In genomic region chr8:109750699-109751098, GRCm38 (mm10) we compare ENCODE assay signal across 8 mouse cellular contexts. TPM values are rescaled to one million over a fixed set of nuclear protein-coding genes. Genes with fewer than 3 reads are reported as not detected.
DNase-seq lines count a peak whose midpoint lies in the region; ATAC-seq lines count a peak whose summit lies in the region.
"Had no signal": no experiment of that assay in that cellular context is flagged by ENCODE, and none has a peak within 500 bp of the region (broad histone marks: within the 10 kb centered on the region; RNA-seq: fewer than 3 reads in every experiment).

No protein-coding gene starts in this region.

- WGBS in lung, embryonic 16.5 days = 59% methylated on average over 12 of the region's 12 CpGs
- 83% methylated on average over 12 of the region's 12 CpGs for WGBS in midbrain, embryonic 10.5 days

- peaks cover 4% of the 10 kb centered on the region; the same call in 1 of the 2 replicates for H3K9me3 ChIP-seq in lung, embryonic 16.5 days (ENCODE audit: control insufficient read depth, low read length)
- no peaks in the 10 kb centered on the region; the same call in 1 of the 2 replicates for H3K9me3 ChIP-seq in midbrain, embryonic 10.5 days (replicated peaks)

- no peaks in the 10 kb centered on the region for H3K36me3 ChIP-seq in lung, embryonic 16.5 days (ENCODE audit: control insufficient read depth, insufficient read depth, low read length)
- H3K36me3 ChIP-seq in midbrain, embryonic 10.5 days = no peaks in the 10 kb centered on the region

- ATAC-seq in CD4-positive, CD25-positive, alpha-beta regulatory T cell, adult 4 months = peak; percentile 100
- peak; percentile 99 for ATAC-seq in hematopoietic stem cell, adult 5-6 weeks (replicated peaks in 1 of 2; ENCODE audit: insufficient read depth in 1 of 2, low FRiP score in 2 of 2, low TSS enrichment in 1 of 2, low read depth in 1 of 2, poor library complexity in 2 of 2, severe bottlenecking in 2 of 2)
- ATAC-seq in lung, embryonic 16.5 days (ENCODE audit: low read depth) = peak; percentile 17; the same call in 1 of the 2 replicates

- H3K4me2 ChIP-seq in lung, embryonic 16.5 days (ENCODE audit: low read depth, low read length) = no peak overlapping the region

- H3K4me3 ChIP-seq in lung, embryonic 16.5 days (ENCODE audit: low read length) = no peak overlapping the region
- H3K4me3 ChIP-seq in midbrain, embryonic 10.5 days = no peak overlapping the region
- H3K4me3 ChIP-seq: heart, adult 2 months had no signal

- H3K27me3 ChIP-seq in lung, embryonic 16.5 days (ENCODE audit: control insufficient read depth, insufficient read depth, low read depth, low read length) = no peaks in the 10 kb centered on the region
- H3K27me3 ChIP-seq in midbrain, embryonic 10.5 days (ENCODE audit: low read depth, poor library complexity, severe bottlenecking) = no peaks in the 10 kb centered on the region

- H3K4me1 ChIP-seq in lung, embryonic 16.5 days (replicated peaks; ENCODE audit: control insufficient read depth, insufficient read depth, low read length) = no peaks in the 10 kb centered on the region
- H3K4me1 ChIP-seq in midbrain, embryonic 10.5 days = no peaks in the 10 kb centered on the region

- peak; percentile 95 for DNase-seq in A20 (ENCODE audit: low read depth, low spot score)
- DNase-seq in telencephalon, adult 2 months (ENCODE audit: low read depth, low spot score) = peak; percentile 42
- no peak for DNase-seq in midbrain, embryonic 10.5 days (ENCODE audit: low spot score)
- no peak for DNase-seq in layer of hippocampus, postnatal 36 days

- no peak overlapping the region for H3K27ac ChIP-seq in lung, embryonic 16.5 days (ENCODE audit: low read length)
- H3K27ac ChIP-seq in midbrain, embryonic 10.5 days (replicated peaks) = no peak overlapping the region
- H3K27ac ChIP-seq: heart, adult 2 months had no signal

- H3K9ac ChIP-seq in lung, embryonic 16.5 days (ENCODE audit: low read length) = no peak overlapping the region

RNA-seq across cellular contexts. Expression of gene Atxn1l, which starts 13.2 kb away (rescaled TPM):
- polyA plus RNA-seq in CD4-positive, CD25-positive, alpha-beta regulatory T cell, adult 4 months (2017; shearing (Covaris generic)) = 1 to 10 TPM; 2.3 to 3.8 TPM
- 13.3 and 14.1 TPM in 2 replicates for total RNA-seq in hematopoietic stem cell, adult 5-6 weeks (2017)
- 7.6 and 7.7 TPM in 2 replicates for polyA plus RNA-seq in lung, embryonic 16.5 days (2015; fragmentation: Nextera tagmentation; extraction: Ambion mirVana)
- polyA plus RNA-seq in midbrain, embryonic 10.5 days (2016; fragmentation: Nextera tagmentation; extraction: Ambion mirVana) = 6.3 and 8.1 TPM in 2 replicates
- 10 to 100 TPM; 37.4 to 40.3 TPM for total RNA-seq in layer of hippocampus, postnatal 36 days (2021)

RNA-seq across cellular contexts. Expression of gene Ap1g1, which starts 27.7 kb away (rescaled TPM):
- polyA plus RNA-seq in CD4-positive, CD25-positive, alpha-beta regulatory T cell, adult 4 months (2017; shearing (Covaris generic)) = 10 to 100 TPM; 32.7 to 34.3 TPM
- 62.0 TPM in 2 replicates for total RNA-seq in hematopoietic stem cell, adult 5-6 weeks (2017)
- 41.8 and 46.6 TPM in 2 replicates for polyA plus RNA-seq in lung, embryonic 16.5 days (2015; fragmentation: Nextera tagmentation; extraction: Ambion mirVana)
- polyA plus RNA-seq in midbrain, embryonic 10.5 days (2016; fragmentation: Nextera tagmentation; extraction: Ambion mirVana) = 47.1 and 50.6 TPM in 2 replicates
- 10 to 100 TPM; 80.1 to 94.6 TPM for total RNA-seq in layer of hippocampus, postnatal 36 days (2021)

RNA-seq across cellular contexts. Expression of gene Zfp821, which starts 45.4 kb away (rescaled TPM):
- polyA plus RNA-seq in CD4-positive, CD25-positive, alpha-beta regulatory T cell, adult 4 months (2017; shearing (Covaris generic)) = 1 to 10 TPM; 3.6 to 7.9 TPM
- 7.6 and 8.9 TPM in 2 replicates for total RNA-seq in hematopoietic stem cell, adult 5-6 weeks (2017)
- 20.1 and 22.4 TPM in 2 replicates for polyA plus RNA-seq in lung, embryonic 16.5 days (2015; fragmentation: Nextera tagmentation; extraction: Ambion mirVana)
- polyA plus RNA-seq in midbrain, embryonic 10.5 days (2016; fragmentation: Nextera tagmentation; extraction: Ambion mirVana) = 37.7 and 42.8 TPM in 2 replicates
- total RNA-seq in layer of hippocampus, postnatal 36 days (2021) = 10 to 100 TPM; 44.6 to 46.8 TPM

RNA-seq across cellular contexts. Expression of gene Ist1, which starts 57.6 kb away (rescaled TPM):
- 100 to 1,000 TPM; 139 to 163 TPM for polyA plus RNA-seq in CD4-positive, CD25-positive, alpha-beta regulatory T cell, adult 4 months (2017; shearing (Covaris generic))
- total RNA-seq in hematopoietic stem cell, adult 5-6 weeks (2017) = 87.7 and 109 TPM in 2 replicates
- polyA plus RNA-seq in lung, embryonic 16.5 days (2015; fragmentation: Nextera tagmentation; extraction: Ambion mirVana) = 144 and 145 TPM in 2 replicates
- 143 and 156 TPM in 2 replicates for polyA plus RNA-seq in midbrain, embryonic 10.5 days (2016; fragmentation: Nextera tagmentation; extraction: Ambion mirVana)
- 10 to 100 TPM; 93.2 to 94.0 TPM for total RNA-seq in layer of hippocampus, postnatal 36 days (2021)

Comparison
In these comparisons a context has a peak if more than half of its experiments do, and no peak if none do; other contexts are left out.
1. DNase-seq: peak in A20 (single experiment) and telencephalon, adult 2 months (single experiment); none in midbrain, embryonic 10.5 days (single experiment) and layer of hippocampus, postnatal 36 days (0 of 2).
2. ATAC-seq: peak in every context shown above with its lines; median percentile 100 in CD4-positive, CD25-positive, alpha-beta regulatory T cell, adult 4 months; 99 in hematopoietic stem cell, adult 5-6 weeks; 17 in lung, embryonic 16.5 days.